Mouse (Mus musculus) CH12.LX (cell line): ENCODE measurements around the gene Snx30.

Experiments used
- CTCF ChIP-seq, 2 experiments: IDR thresholded peaks in 1 of 2; conservative IDR thresholded peaks in 1 of 2; 2 replicates each; pipeline ENCODE4 v1.5.1; 2011 to 2012; ENCODE audit warnings: low read depth in 2 of 2, low read length in 2 of 2, improper control_type of control experiment in 1 of 2, inconsistent platforms in 1 of 2, mild to moderate bottlenecking in 1 of 2, moderate library complexity in 1 of 2
- E2F4 ChIP-seq: IDR thresholded peaks from 2 replicates; pipeline ENCODE4 v1.6.1; 2011; ENCODE audit warnings: low read depth, low read length, improper control_type of control experiment; ENCODE audit not compliant: insufficient replicate concordance
- MAX ChIP-seq: IDR thresholded peaks from 2 replicates; pipeline ENCODE4 v1.6.1; 2011; ENCODE audit warnings: low read length, improper control_type of control experiment
- NRF1 ChIP-seq: IDR thresholded peaks from 2 replicates; pipeline ENCODE4 v1.6.1; 2014; ENCODE audit warnings: low read depth, mild to moderate bottlenecking, inconsistent platforms, low read length, improper control_type of control experiment, moderate library complexity
- POLR2A ChIP-seq: IDR thresholded peaks from 2 replicates; pipeline ENCODE4 v1.6.1; 2011; ENCODE audit warnings: low read depth, mild to moderate bottlenecking, improper control_type of control experiment, low read length

- TF ChIP-seq CTCF (conservative IDR thresholded peaks at IDR 0.05 in 1 of 2, IDR thresholded peaks at IDR 0.05 in 1 of 2; ENCODE audit: low read depth in 2 of 2, low read length in 2 of 2) (no peak), POLR2A (no peak), MAX (no peak), NRF1 (no peak), E2F4 (no peak)
Observed at GRCm38 (mm10) chr4:59927666-59928065, 122.0 kb downstream of the Snx30 start.
